In the genomic region with DNA sequence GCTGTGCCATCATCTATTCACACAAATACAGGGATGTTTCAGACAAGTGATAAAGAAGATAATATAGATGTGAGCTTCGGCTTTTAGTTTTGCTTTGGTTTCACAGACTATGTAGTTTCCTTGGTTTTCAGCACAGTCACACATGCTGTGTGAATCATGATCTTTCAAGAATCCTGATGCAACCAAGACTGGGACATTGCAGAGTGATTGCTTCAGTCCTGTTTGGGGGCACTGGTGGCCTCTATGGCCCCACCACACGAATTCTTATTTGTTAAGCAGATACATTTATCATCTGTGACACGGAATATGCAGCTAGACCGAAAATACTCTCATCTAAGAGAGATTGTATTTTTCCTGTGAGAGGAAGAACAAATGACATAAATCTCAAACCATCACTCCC, we compare ENCODE assay signal across 27 mouse cellular contexts.
"Had no signal": no experiment of that assay in that cellular context is flagged by ENCODE, and none has a peak within 500 bp of the region (broad histone marks: within the 10 kb centered on the region; RNA-seq: fewer than 3 reads in every experiment).

No protein-coding gene starts in this region.

- H3K9me3 ChIP-seq: embryonic facial prominence, embryonic 10.5 days; embryonic facial prominence, embryonic 12.5 days; embryonic facial prominence, embryonic 13.5 days; embryonic facial prominence, embryonic 15.5 days; forebrain, embryonic 10.5 days; forebrain, embryonic 12.5 days; forebrain, embryonic 15.5 days had no signal

- DNase-seq: cerebellum, adult 8-10 months; cerebellum, adult 9-10 months; cerebellum, adult 9-11 months; cerebellum, postnatal 10 days; cerebellum, postnatal 14 days; cerebellum, postnatal 25 days; cerebellum, postnatal 36 days; embryo, embryonic 11 days; forebrain, postnatal 0 days; gastrocnemius, adult 2 months; gastrocnemius, postnatal 10 days; gastrocnemius, postnatal 14 days; gastrocnemius, postnatal 25 days; gastrocnemius, postnatal 36 days; heart, adult 11 months; heart, adult 18-20 months; heart, adult 2 months had no signal

- ATAC-seq: forebrain, embryonic 14.5 days; forebrain, embryonic 15.5 days; forebrain, embryonic 16.5 days; forebrain, postnatal 0 days had no signal

- H3K27me3 ChIP-seq: embryonic facial prominence, embryonic 12.5 days; embryonic facial prominence, embryonic 13.5 days; embryonic facial prominence, embryonic 15.5 days; forebrain, embryonic 12.5 days; forebrain, embryonic 15.5 days had no signal

- H3K9ac ChIP-seq: embryonic facial prominence, embryonic 12.5 days; embryonic facial prominence, embryonic 13.5 days; embryonic facial prominence, embryonic 15.5 days; forebrain, embryonic 12.5 days; forebrain, embryonic 15.5 days; forebrain, postnatal 0 days had no signal

- H3K36me3 ChIP-seq: embryonic facial prominence, embryonic 10.5 days; embryonic facial prominence, embryonic 12.5 days; embryonic facial prominence, embryonic 13.5 days; embryonic facial prominence, embryonic 15.5 days; forebrain, embryonic 10.5 days; forebrain, embryonic 12.5 days; forebrain, embryonic 15.5 days had no signal

- H3K27ac ChIP-seq: embryonic facial prominence, embryonic 10.5 days; embryonic facial prominence, embryonic 12.5 days; embryonic facial prominence, embryonic 13.5 days; embryonic facial prominence, embryonic 15.5 days; forebrain, embryonic 10.5 days; forebrain, embryonic 12.5 days; forebrain, embryonic 15.5 days; gastrocnemius, adult 2 months; heart, adult 2 months had no signal

- H3K4me3 ChIP-seq: embryonic facial prominence, embryonic 10.5 days; embryonic facial prominence, embryonic 12.5 days; embryonic facial prominence, embryonic 13.5 days; embryonic facial prominence, embryonic 15.5 days; erythroblast, embryonic 14.5 days; forebrain, embryonic 10.5 days; forebrain, embryonic 12.5 days; forebrain, embryonic 15.5 days; gastrocnemius, adult 2 months; heart, adult 2 months had no signal

- H3K4me2 ChIP-seq: embryonic facial prominence, embryonic 12.5 days; embryonic facial prominence, embryonic 13.5 days; embryonic facial prominence, embryonic 15.5 days; forebrain, embryonic 12.5 days; forebrain, embryonic 15.5 days had no signal

- H3K4me1 ChIP-seq: embryonic facial prominence, embryonic 10.5 days; embryonic facial prominence, embryonic 12.5 days; embryonic facial prominence, embryonic 13.5 days; embryonic facial prominence, embryonic 15.5 days; forebrain, embryonic 12.5 days; forebrain, embryonic 15.5 days had no signal
